Mouse (Mus musculus): ENCODE results near the gene Dync1li1.

GRCm38 (mm10) chr9:114686245-114686644 is 2.3 kb upstream of the Dync1li1 start:
- no peak for TF ChIP-seq CTCF (conservative IDR thresholded peaks at IDR 0.05 in 1 of 2, IDR thresholded peaks at IDR 0.05 in 1 of 2; ENCODE audit: low read depth in 2 of 2, low read length in 2 of 2)
- no peak for TF ChIP-seq KAT2A (IDR thresholded peaks at IDR 0.05; ENCODE audit: insufficient replicate concordance, low read length)
- no peak for TF ChIP-seq HCFC1 (IDR thresholded peaks at IDR 0.05; ENCODE audit: low read depth, low read length)
- no peak for TF ChIP-seq ETS1 (conservative IDR thresholded peaks at IDR 0.05; ENCODE audit: low read depth, low read length)
- TF ChIP-seq EP300 (IDR thresholded peaks at IDR 0.05; ENCODE audit: low read length), result no peak
- no peak for TF ChIP-seq MAZ (IDR thresholded peaks at IDR 0.05; ENCODE audit: low read depth, low read length)
- TF ChIP-seq MAX (IDR thresholded peaks at IDR 0.05; ENCODE audit: low read length), result no peak
- TF ChIP-seq GABPA (IDR thresholded peaks at IDR 0.05; ENCODE audit: insufficient replicate concordance, low read depth, low read length), result no peak
- no peak for TF ChIP-seq POLR2AphosphoS2 (IDR thresholded peaks at IDR 0.05; ENCODE audit: low read depth, low read length)
- no peak for TF ChIP-seq TBP (conservative IDR thresholded peaks at IDR 0.05; ENCODE audit: low read depth, low read length)
- no peak for TF ChIP-seq E2F4 (IDR thresholded peaks at IDR 0.05; ENCODE audit: insufficient replicate concordance, low read depth, low read length)
- no peak for TF ChIP-seq CHD1 (IDR thresholded peaks at IDR 0.05; ENCODE audit: low read depth, low read length)
- TF ChIP-seq NRF1 (IDR thresholded peaks at IDR 0.05; ENCODE audit: low read depth, low read length), result no peak
- TF ChIP-seq ELF1 (IDR thresholded peaks at IDR 0.05; ENCODE audit: low read depth, low read length), result no peak

Measured in CH12.LX (cell line).